ENCODE assay signal across 19 mouse cellular contexts in the genomic region with DNA sequence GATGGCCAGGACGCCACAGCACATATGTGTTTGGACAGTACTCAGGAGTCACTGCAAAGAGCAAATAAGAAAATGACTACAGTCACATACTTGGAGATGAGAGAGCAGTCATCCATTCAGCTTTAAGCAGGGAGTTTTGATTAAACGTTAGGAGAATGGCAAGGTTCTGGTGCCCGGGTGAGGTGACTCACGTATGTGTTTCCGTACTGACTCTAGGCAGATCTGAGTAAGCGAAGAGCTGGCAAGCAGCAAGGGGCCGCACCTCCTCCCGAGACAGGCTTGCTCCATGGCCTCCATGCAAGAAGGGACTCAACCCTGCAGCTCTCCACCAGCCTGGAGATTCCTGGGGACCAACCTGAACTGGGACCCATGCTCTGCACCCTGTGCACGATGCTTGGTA. TPM values are rescaled to one million over a fixed set of nuclear protein-coding genes. Genes with fewer than 3 reads are reported as not detected.
DNase-seq lines count a peak whose midpoint lies in the region; ATAC-seq and TF ChIP-seq lines count a peak whose summit lies in the region.
"Had no signal": no experiment of that assay in that cellular context is flagged by ENCODE, and none has a peak within 500 bp of the region (broad histone marks: within the 10 kb centered on the region; RNA-seq: fewer than 3 reads in every experiment).

No protein-coding gene starts in this region.

- H3K4me2 ChIP-seq in liver, embryonic 11.5 days: no peak overlapping the region
- H3K4me2 ChIP-seq in forebrain, postnatal 0 days (ENCODE audit: low read depth): no peak overlapping the region
- H3K4me2 ChIP-seq: heart, embryonic 12.5 days; hindbrain, embryonic 14.5 days; liver, embryonic 15.5 days; midbrain, embryonic 12.5 days; neural tube, embryonic 12.5 days had no signal

- ATAC-seq in liver, embryonic 11.5 days (replicated peaks; ENCODE audit: low FRiP score): no peak
- no peak for ATAC-seq in forebrain, postnatal 0 days
- ATAC-seq: forebrain, embryonic 14.5 days had no signal

- no peaks in the 10 kb centered on the region for H3K9me3 ChIP-seq in liver, embryonic 11.5 days (ENCODE audit: control insufficient read depth, low read length)
- H3K9me3 ChIP-seq in forebrain, postnatal 0 days (ENCODE audit: low read length): no peaks in the 10 kb centered on the region
- H3K9me3 ChIP-seq: heart, embryonic 12.5 days; liver, embryonic 15.5 days; midbrain, embryonic 12.5 days; neural tube, embryonic 12.5 days had no signal

- intact Hi-C loops in gastrocnemius, adult 2 months (cut with DNase I): no loop called here

- H3K4me1 ChIP-seq in liver, embryonic 11.5 days (replicated peaks; ENCODE audit: control insufficient read depth, insufficient read depth, low read length): peaks cover 10% of the 10 kb centered on the region; the same call in 1 of the 2 replicates
- no peaks in the 10 kb centered on the region for H3K4me1 ChIP-seq in forebrain, postnatal 0 days (ENCODE audit: insufficient read depth)

- WGBS in liver, embryonic 11.5 days: 90% methylated on average over 9 of the region's 9 CpGs
- 92% methylated on average over 9 of the region's 9 CpGs for WGBS in forebrain, postnatal 0 days

- peak overlapping the region; percentile 82 for H3K27ac ChIP-seq in gastrocnemius, adult 2 months
- no peak overlapping the region for H3K27ac ChIP-seq in liver, embryonic 11.5 days (ENCODE audit: low read depth, low read length)
- H3K27ac ChIP-seq in forebrain, postnatal 0 days (ENCODE audit: low read depth, low read length): no peak overlapping the region
- H3K27ac ChIP-seq: hindbrain, embryonic 14.5 days; liver, embryonic 15.5 days; midbrain, embryonic 12.5 days; neural tube, embryonic 12.5 days had no signal

- no peak overlapping the region; the same call in 1 of the 2 replicates for H3K4me3 ChIP-seq in gastrocnemius, adult 2 months
- no peak overlapping the region for H3K4me3 ChIP-seq in liver, embryonic 11.5 days (ENCODE audit: low read depth, low read length)
- H3K4me3 ChIP-seq in forebrain, postnatal 0 days (ENCODE audit: low read depth, low read length): no peak overlapping the region
- H3K4me3 ChIP-seq: heart, embryonic 12.5 days; liver, embryonic 15.5 days; midbrain, embryonic 12.5 days; neural tube, embryonic 12.5 days had no signal

- no peaks in the 10 kb centered on the region for H3K27me3 ChIP-seq in liver, embryonic 11.5 days (replicated peaks; ENCODE audit: control insufficient read depth, insufficient read depth, low read length)
- no peaks in the 10 kb centered on the region for H3K27me3 ChIP-seq in forebrain, postnatal 0 days (ENCODE audit: insufficient read depth, low read length)
- H3K27me3 ChIP-seq: heart, embryonic 12.5 days; liver, embryonic 15.5 days; midbrain, embryonic 12.5 days; neural tube, embryonic 12.5 days had no signal

- no peaks in the 10 kb centered on the region for H3K36me3 ChIP-seq in liver, embryonic 11.5 days (ENCODE audit: control insufficient read depth, insufficient read depth, low read length)
- no peaks in the 10 kb centered on the region for H3K36me3 ChIP-seq in forebrain, postnatal 0 days (ENCODE audit: insufficient read depth)
- H3K36me3 ChIP-seq: heart, embryonic 12.5 days; liver, embryonic 15.5 days; midbrain, embryonic 12.5 days; neural tube, embryonic 12.5 days had no signal

- no peak overlapping the region for H3K9ac ChIP-seq in liver, embryonic 11.5 days (ENCODE audit: low read depth, low read length)
- H3K9ac ChIP-seq in forebrain, postnatal 0 days: no peak overlapping the region
- H3K9ac ChIP-seq: heart, embryonic 12.5 days; hindbrain, embryonic 14.5 days; liver, embryonic 15.5 days; midbrain, embryonic 12.5 days; neural tube, embryonic 12.5 days had no signal

- no peak for TF ChIP-seq CTCF in gastrocnemius, adult 2 months (IDR thresholded peaks at IDR 0.05)
- TF ChIP-seq CTCF in forebrain, postnatal 0 days (IDR thresholded peaks at IDR 0.05; ENCODE audit: low read depth): no peak

- DNase-seq in gastrocnemius, adult 2 months: no peak
- no peak for DNase-seq in gastrocnemius, postnatal 25 days
- peak; percentile 44 for DNase-seq in urinary bladder, postnatal 14 days (ENCODE audit: low spot score)
- DNase-seq in urinary bladder, postnatal 10 days (ENCODE audit: low spot score): no peak
- peak; percentile 42 for DNase-seq in brain, adult 2 months (ENCODE audit: low read depth, low spot score)
- DNase-seq in layer of hippocampus, adult 9-10 months (ENCODE audit: low spot score): no peak
- no peak for DNase-seq in liver, embryonic 11.5 days (ENCODE audit: low spot score)
- no peak for DNase-seq in forebrain, postnatal 0 days
- DNase-seq: cerebellum, postnatal 10 days; embryo, embryonic 11 days; gastrocnemius, postnatal 36 days; heart, postnatal 36 days; thymus, postnatal 25 days had no signal

RNA-seq across cellular contexts. Expression of a gene that starts 32.4 kb away (rescaled TPM):
- total RNA-seq in gastrocnemius, adult 2 months (2021): 10 to 100 TPM; 29.2 to 47.3 TPM
- total RNA-seq in gastrocnemius, postnatal 25 days (2021): 10 to 100 TPM; 48.5 to 51.3 TPM
- 14.0 and 15.4 TPM in 2 replicates for polyA plus RNA-seq in liver, embryonic 11.5 days (2014; fragmentation: Nextera tagmentation; extraction: Ambion mirVana)
- 5.0 and 5.9 TPM in 2 replicates for total RNA-seq in forebrain, postnatal 0 days (2014; rRNA removed)
- 3.2 and 3.5 TPM in 2 replicates for polyA plus RNA-seq in forebrain, postnatal 0 days (2015; fragmentation: Nextera tagmentation; extraction: Ambion mirVana)

Comparison
In these comparisons a context has a peak if more than half of its experiments do, and no peak if none do; other contexts are left out.
1. DNase-seq: peak in urinary bladder, postnatal 14 days (single experiment) and brain, adult 2 months (single experiment); none in gastrocnemius, adult 2 months (single experiment), gastrocnemius, postnatal 25 days (single experiment), urinary bladder, postnatal 10 days (single experiment), layer of hippocampus, adult 9-10 months (single experiment), liver, embryonic 11.5 days (single experiment) and forebrain, postnatal 0 days (single experiment).